Mouse (Mus musculus) limb, embryonic 12.5 days (tissue): ENCODE measurements at regions not wholly inside any gene's neighbourhood (a gene's known extent, or its start where the extent isn't known, plus 50 kb on each side); places are given as distances from the start of the nearest gene placed in this dataset.

ENCODE experiments used
- ATAC-seq: fragments of 200-750 bp; cut with Nextera tagmentation; 2 replicates; pipeline ENCODE4 v1.8.0; 2017; ENCODE audit warnings: low read depth, moderate TSS enrichment; ENCODE audit not compliant: insufficient number of reproducible peaks, insufficient read depth, low FRiP score, low TSS enrichment
- H3K27ac ChIP-seq: fragments of 300-500 bp; sonication (generic); 2 replicates; pipeline ENCODE4 v1.5.1; 2016; ENCODE audit warnings: mild to moderate bottlenecking, moderate library complexity
- H3K27me3 ChIP-seq: fragments of 300-500 bp; sonication (generic); 2 replicates; pipeline ENCODE4 v1.6.1; 2016; ENCODE audit warnings: mild to moderate bottlenecking, moderate library complexity
- H3K36me3 ChIP-seq: fragments of 300-500 bp; sonication (generic); 2 replicates; pipeline ENCODE4 v1.6.1; 2016; ENCODE audit warnings: mild to moderate bottlenecking, moderate library complexity
- H3K4me1 ChIP-seq: fragments of 300-500 bp; sonication (generic); replicated peaks from 2 replicates; pipeline ENCODE4 v1.6.1; 2016
- H3K4me2 ChIP-seq: fragments of 300-500 bp; sonication (generic); 2 replicates; pipeline ENCODE4 v1.6.1; 2016; ENCODE audit warnings: mild to moderate bottlenecking, moderate library complexity
- H3K4me3 ChIP-seq: fragments of 300-500 bp; sonication (generic); replicated peaks from 2 replicates; pipeline ENCODE4 v1.5.1; 2016; ENCODE audit warnings: mild to moderate bottlenecking
- H3K9ac ChIP-seq: fragments of 300-500 bp; sonication (generic); replicated peaks from 2 replicates; pipeline ENCODE4 v1.6.1; 2016; ENCODE audit warnings: mild to moderate bottlenecking, moderate library complexity
- H3K9me3 ChIP-seq: fragments of 300-500 bp; sonication (generic); 2 replicates; pipeline ENCODE4 v1.6.1; 2016; ENCODE audit warnings: mild to moderate bottlenecking, moderate library complexity
- WGBS: fragments of 180-500 bp; shearing (Covaris S2); methylation state at CpG from one replicate; pipeline ENCODE4 v1.1.7; 2016; 5-methylcytosine and 5-hydroxymethylcytosine counted together

GRCm38 (mm10) chr12:112335641-112336040 is 153.6 kb upstream of the A530016L24Rik start:
- no peak overlapping the region for H3K4me2 ChIP-seq
- H3K27ac ChIP-seq: no peak overlapping the region
- no peak overlapping the region for H3K9ac ChIP-seq
- H3K4me1 ChIP-seq: peaks cover 67% of the 10 kb centered on the region
- 54% methylated on average over 7 of the region's 7 CpGs for WGBS
- H3K27me3 ChIP-seq: peaks cover 17% of the 10 kb centered on the region
- no peak overlapping the region for H3K4me3 ChIP-seq
- no peak for ATAC-seq
- H3K9me3 ChIP-seq: no peaks in the 10 kb centered on the region
- H3K36me3 ChIP-seq: no peaks in the 10 kb centered on the region

DNA sequence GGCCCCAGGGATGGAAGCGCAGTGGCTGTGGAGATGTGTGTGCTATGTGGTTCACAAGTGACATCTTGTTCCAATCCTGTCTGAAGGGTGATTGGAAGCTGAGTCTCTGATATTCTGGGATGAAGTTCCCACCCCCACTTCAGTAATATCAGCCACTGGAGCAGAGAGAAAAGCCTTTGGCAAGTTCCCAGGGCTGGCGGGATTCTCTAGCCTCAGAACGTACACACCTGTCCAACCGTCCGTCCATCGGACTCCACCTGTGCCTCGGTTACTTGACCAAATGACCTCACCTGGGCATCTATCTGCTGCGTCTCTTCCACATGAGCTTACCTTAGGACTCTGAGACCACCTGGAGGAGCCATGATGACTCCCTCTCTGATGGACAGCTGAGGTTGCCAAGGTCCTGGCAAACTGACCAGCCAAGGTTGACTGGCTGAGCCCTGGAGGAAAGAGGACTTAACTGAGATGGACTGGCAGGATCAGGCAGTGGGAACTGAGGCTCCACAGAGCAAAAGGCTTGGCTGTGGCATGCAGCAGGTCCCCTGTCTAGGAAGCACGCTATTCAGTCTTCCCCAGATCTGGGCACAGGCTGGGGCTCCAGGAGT is 152.5 kb upstream of the A530016L24Rik start:
- 90% methylated on average over 9 of the region's 9 CpGs for WGBS
- Histone ChIP-seq H3K4me2 (no peak overlapping the region), H3K4me3 (no peak overlapping the region), H3K27me3 (peaks cover 8% of the 10 kb centered on the region), H3K9ac (no peak overlapping the region; the same call in 1 of the 2 replicates), H3K36me3 (no peaks in the 10 kb centered on the region), H3K4me1 (peaks cover 55% of the 10 kb centered on the region), H3K27ac (no peak overlapping the region), H3K9me3 (no peaks in the 10 kb centered on the region)
- ATAC-seq: no peak

- ATAC-seq: no peak
- Histone ChIP-seq H3K27ac (no peak overlapping the region), H3K36me3 (no peaks in the 10 kb centered on the region), H3K9ac (no peak overlapping the region), H3K4me3 (no peak overlapping the region), H3K4me1 (peaks cover 49% of the 10 kb centered on the region), H3K27me3 (peaks cover 7% of the 10 kb centered on the region), H3K9me3 (no peaks in the 10 kb centered on the region), H3K4me2 (no peak overlapping the region)
- 67% methylated on average over 11 of the region's 11 CpGs for WGBS
Measured at GRCm38 (mm10) chr12:112337443-112337842, 151.8 kb upstream of the A530016L24Rik start.

DNA sequence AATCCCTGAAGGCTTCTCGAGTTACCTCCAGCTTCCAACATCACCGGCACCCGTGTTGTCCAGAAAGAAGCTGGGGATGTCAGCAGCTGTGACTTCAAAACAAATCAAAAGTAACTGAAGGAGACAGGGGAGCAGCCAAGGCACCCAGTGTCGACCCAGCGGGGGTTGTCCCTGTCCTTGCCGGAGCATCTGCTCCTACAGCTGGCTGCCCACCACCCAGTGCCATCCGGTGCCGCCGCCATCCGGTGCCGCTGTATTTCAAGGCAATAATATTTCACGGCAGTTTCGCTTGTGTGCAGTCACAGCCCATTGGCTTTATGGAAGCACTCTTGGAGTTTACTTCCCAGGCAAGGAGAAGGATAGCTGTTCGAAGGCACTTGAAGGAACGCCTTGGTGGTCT is 150.3 kb upstream of the A530016L24Rik start:
- Histone ChIP-seq H3K27ac (no peak overlapping the region), H3K4me1 (peaks cover 33% of the 10 kb centered on the region)

GRCm38 (mm10) chr12:112339481-112340179 is 149.6 kb upstream of the A530016L24Rik start:
- 60% methylated on average over 11 of the region's 11 CpGs for WGBS

More for the DNA sequence above, 150.3 kb upstream of the A530016L24Rik start:
- Histone ChIP-seq H3K9ac (no peak overlapping the region), H3K4me3 (no peak overlapping the region), H3K36me3 (no peaks in the 10 kb centered on the region), H3K9me3 (no peaks in the 10 kb centered on the region), H3K27me3 (peaks cover 7% of the 10 kb centered on the region), H3K4me2 (no peak overlapping the region)
- ATAC-seq: no peak
- 76% methylated on average over 15 of the region's 15 CpGs for WGBS

GRCm38 (mm10) chr12:112340248-112340647 is 149.0 kb upstream of the A530016L24Rik start:
- Histone ChIP-seq H3K9ac (no peak overlapping the region), H3K27me3 (peaks cover 7% of the 10 kb centered on the region; the same call in 1 of the 2 replicates), H3K27ac (no peak overlapping the region), H3K36me3 (no peaks in the 10 kb centered on the region), H3K9me3 (no peaks in the 10 kb centered on the region), H3K4me3 (no peak overlapping the region), H3K4me2 (no peak overlapping the region), H3K4me1 (peaks cover 23% of the 10 kb centered on the region)
- WGBS: 82% methylated on average over 5 of the region's 5 CpGs
- ATAC-seq: no peak

More at GRCm38 (mm10) chr12:112339481-112340179, 149.6 kb upstream of the A530016L24Rik start:
- H3K27ac ChIP-seq: no peak overlapping the region
- no peaks in the 10 kb centered on the region for H3K9me3 ChIP-seq
- ATAC-seq: no peak
- H3K27me3 ChIP-seq: peaks cover 7% of the 10 kb centered on the region
- peaks cover 27% of the 10 kb centered on the region for H3K4me1 ChIP-seq
- H3K9ac ChIP-seq: no peak overlapping the region
- H3K4me3 ChIP-seq: no peak overlapping the region
- no peak overlapping the region for H3K4me2 ChIP-seq
- H3K36me3 ChIP-seq: no peaks in the 10 kb centered on the region

- no peaks in the 10 kb centered on the region for H3K36me3 ChIP-seq
- no peak overlapping the region for H3K4me3 ChIP-seq
- peaks cover 7% of the 10 kb centered on the region; the same call in 1 of the 2 replicates for H3K27me3 ChIP-seq
- H3K4me1 ChIP-seq: peaks cover 11% of the 10 kb centered on the region
- WGBS: 78% methylated on average over 8 of the region's 8 CpGs
- H3K4me2 ChIP-seq: no peak overlapping the region
- no peak overlapping the region for H3K9ac ChIP-seq
- H3K27ac ChIP-seq: no peak overlapping the region
- no peaks in the 10 kb centered on the region for H3K9me3 ChIP-seq
- no peak for ATAC-seq
Measured at GRCm38 (mm10) chr12:112341726-112342469, 147.3 kb upstream of the A530016L24Rik start.

- H3K27ac ChIP-seq: no peak overlapping the region
- H3K9me3 ChIP-seq: no peaks in the 10 kb centered on the region
- H3K27me3 ChIP-seq: peaks cover 7% of the 10 kb centered on the region; the same call in 1 of the 2 replicates
- no peaks in the 10 kb centered on the region for H3K36me3 ChIP-seq
- no peak overlapping the region for H3K4me2 ChIP-seq
- no peak overlapping the region for H3K9ac ChIP-seq
- peaks cover 11% of the 10 kb centered on the region for H3K4me1 ChIP-seq
- no peak overlapping the region for H3K4me3 ChIP-seq
- 89% methylated on average over 3 of the region's 3 CpGs for WGBS
- no peak for ATAC-seq
Measured at GRCm38 (mm10) chr12:112343064-112343463, 146.2 kb upstream of the A530016L24Rik start.

DNA sequence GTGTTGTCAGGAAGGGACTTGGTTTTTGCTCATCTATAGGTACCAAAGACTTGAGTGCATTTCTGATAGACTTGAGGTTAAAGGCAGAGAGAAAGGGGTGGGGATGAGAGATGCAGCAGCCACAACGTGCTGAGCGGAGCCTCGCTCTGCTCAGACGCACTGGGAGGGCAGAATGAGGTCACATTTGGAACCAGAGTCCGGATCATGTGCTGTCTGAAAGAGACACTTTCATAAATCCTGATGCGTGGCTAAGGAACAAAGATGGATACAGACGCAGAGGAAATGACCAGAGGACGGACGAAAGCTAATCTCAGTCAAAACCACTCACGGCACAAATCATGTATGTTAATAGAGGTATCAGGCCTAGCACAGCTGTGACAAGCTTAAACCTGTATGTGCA is 145.0 kb upstream of the A530016L24Rik start:
- peaks cover 7% of the 10 kb centered on the region; the same call in 1 of the 2 replicates for H3K27me3 ChIP-seq
- no peak for ATAC-seq

DNA sequence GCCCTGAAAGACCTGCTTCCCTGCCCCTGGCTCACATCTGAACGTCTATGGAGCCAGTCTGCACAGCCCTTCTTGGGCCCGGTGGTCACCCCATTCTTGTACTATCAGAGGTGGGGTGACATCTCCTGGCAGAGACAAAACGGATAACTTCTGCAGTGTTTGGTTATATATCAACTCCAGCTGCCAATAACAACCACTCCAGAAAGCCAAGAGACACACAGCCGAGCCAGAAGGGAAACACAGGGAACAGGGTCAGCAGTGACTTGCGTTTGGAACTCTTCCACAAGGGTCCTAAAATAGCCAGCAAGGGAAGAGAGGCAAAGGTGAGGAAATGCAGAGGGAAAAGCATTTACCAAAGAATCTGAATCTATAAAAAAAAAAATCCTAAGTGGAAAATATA is 143.5 kb upstream of the A530016L24Rik start:
- Histone ChIP-seq H3K4me1 (peaks cover 16% of the 10 kb centered on the region), H3K9me3 (peaks cover 4% of the 10 kb centered on the region; the same call in 1 of the 2 replicates), H3K4me2 (no peak overlapping the region), H3K9ac (no peak overlapping the region), H3K27ac (no peak overlapping the region), H3K4me3 (no peak overlapping the region), H3K36me3 (no peaks in the 10 kb centered on the region), H3K27me3 (0 out of 2 replicates have a peak, but pooled peaks cover 4% of the 10 kb centered on the region)
- 74% methylated on average over 5 of the region's 5 CpGs for WGBS
- ATAC-seq: no peak

More for the DNA sequence above, 145.0 kb upstream of the A530016L24Rik start:
- H3K27ac ChIP-seq: no peak overlapping the region
- H3K9ac ChIP-seq: no peak overlapping the region
- no peaks in the 10 kb centered on the region for H3K36me3 ChIP-seq
- peaks cover 4% of the 10 kb centered on the region; the same call in 1 of the 2 replicates for H3K9me3 ChIP-seq
- H3K4me3 ChIP-seq: no peak overlapping the region
- 73% methylated on average over 10 of the region's 10 CpGs for WGBS
- H3K4me2 ChIP-seq: no peak overlapping the region
- peaks cover 10% of the 10 kb centered on the region for H3K4me1 ChIP-seq

DNA sequence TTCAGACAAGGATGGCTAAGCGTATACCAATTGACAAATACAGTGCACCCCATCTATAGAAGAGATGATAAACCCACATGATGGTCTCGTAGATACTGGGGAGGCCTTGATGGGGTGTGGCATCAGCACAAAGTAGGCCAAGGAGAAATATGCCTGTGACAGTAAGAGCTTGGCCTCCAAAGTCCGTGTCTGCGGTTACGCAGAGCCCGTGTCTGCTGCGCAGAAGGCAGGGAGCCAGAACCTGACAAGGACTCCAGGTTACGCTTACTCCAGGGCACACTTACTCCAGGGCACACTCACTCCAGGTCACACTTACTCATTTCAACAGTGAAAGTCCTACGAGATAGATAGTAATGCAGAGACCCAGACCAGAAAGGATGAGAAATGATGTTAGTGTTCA is 141.1 kb upstream of the A530016L24Rik start:
- peaks cover 23% of the 10 kb centered on the region for H3K4me1 ChIP-seq
- WGBS: 94% methylated on average over 9 of the region's 9 CpGs

More for the DNA sequence above, 141.1 kb upstream of the A530016L24Rik start:
- Histone ChIP-seq H3K27ac (no peak overlapping the region), H3K9me3 (peaks cover 8% of the 10 kb centered on the region; the same call in 1 of the 2 replicates), H3K36me3 (no peaks in the 10 kb centered on the region), H3K4me2 (no peak overlapping the region), H3K4me3 (no peak overlapping the region), H3K9ac (no peak overlapping the region), H3K27me3 (0 out of 2 replicates have a peak, but pooled peaks cover 7% of the 10 kb centered on the region)
- ATAC-seq: no peak
